Mouse (Mus musculus): ENCODE measurements around the gene Lcmt2.

- TF ChIP-seq CTCF (IDR thresholded peaks at IDR 0.05; ENCODE audit: low read depth) (no peak), EP300 (IDR thresholded peaks at IDR 0.05; ENCODE audit: low read depth) (no peak)
Observed at GRCm38 (mm10) chr2:121184142-121184541, 43.7 kb upstream of the Lcmt2 start.

All from heart, postnatal 0 days (tissue).